Mouse (Mus musculus) ES-Bruce4 (cell line): Measurements from ENCODE around the gene Cks1b. TPM values are rescaled to one million over a fixed set of nuclear protein-coding genes. Genes with fewer than 3 reads are reported as not detected.

Source experiments
- H3K27ac ChIP-seq: 2 replicates; pipeline ENCODE4 v1.5.1; 2012; ENCODE audit warnings: low read length, inconsistent platforms; ENCODE audit not compliant: insufficient read depth
- H3K27me3 ChIP-seq: 2 replicates; pipeline ENCODE4 v1.6.1; 2012; ENCODE audit warnings: mild to moderate bottlenecking, low read length, inconsistent platforms; ENCODE audit not compliant: control insufficient read depth, poor library complexity, insufficient read depth, severe bottlenecking
- H3K36me3 ChIP-seq: 2 replicates; pipeline ENCODE4 v1.6.1; 2012; ENCODE audit warnings: inconsistent platforms, mild to moderate bottlenecking, low read length, moderate library complexity; ENCODE audit not compliant: control insufficient read depth, poor library complexity, insufficient read depth, severe bottlenecking
- H3K4me1 ChIP-seq: one replicate; pipeline ENCODE4 v1.8.1; 2011; ENCODE audit warnings: low read length; ENCODE audit not compliant: control insufficient read depth, insufficient read depth
- H3K4me3 ChIP-seq: 2 replicates; pipeline ENCODE4 v1.5.1; 2011; ENCODE audit warnings: low read depth, mild to moderate bottlenecking, low read length
- H3K9ac ChIP-seq: 2 replicates; pipeline ENCODE4 v1.6.1; 2012; ENCODE audit warnings: low read depth, mild to moderate bottlenecking, inconsistent platforms; ENCODE audit not compliant: poor library complexity, severe bottlenecking
- H3K9me3 ChIP-seq: replicated peaks from 2 replicates; pipeline ENCODE4 v1.6.1; 2012; ENCODE audit warnings: mild to moderate bottlenecking, low read length, inconsistent platforms; ENCODE audit not compliant: control insufficient read depth, poor library complexity, insufficient read depth, severe bottlenecking
- CTCF ChIP-seq: IDR thresholded peaks from one replicate; pipeline ENCODE4 v1.8.1; 2011; ENCODE audit warnings: low read depth, low read length
- EP300 ChIP-seq: IDR thresholded peaks from 2 replicates; pipeline ENCODE4 v1.6.1; 2011; ENCODE audit warnings: low read depth, low read length; ENCODE audit not compliant: insufficient read depth
- POLR2A ChIP-seq: IDR thresholded peaks from one replicate; pipeline ENCODE4 v1.8.1; 2011; ENCODE audit warnings: low read length; ENCODE audit not compliant: insufficient read depth
- polyA plus RNA-seq: library from polyadenylated mRNA; stranded (reverse); fragments of >200 nt; gene quantifications from 2 replicates; pipeline ENCODE4 v1.2.4, GENCODE M21; 2011; ENCODE audit warnings: low read depth; ENCODE audit not compliant: missing spikeins, insufficient read depth, insufficient read length

Gene Cks1b
- polyA plus RNA-seq: 290 and 304 TPM in 2 replicates

DNA sequence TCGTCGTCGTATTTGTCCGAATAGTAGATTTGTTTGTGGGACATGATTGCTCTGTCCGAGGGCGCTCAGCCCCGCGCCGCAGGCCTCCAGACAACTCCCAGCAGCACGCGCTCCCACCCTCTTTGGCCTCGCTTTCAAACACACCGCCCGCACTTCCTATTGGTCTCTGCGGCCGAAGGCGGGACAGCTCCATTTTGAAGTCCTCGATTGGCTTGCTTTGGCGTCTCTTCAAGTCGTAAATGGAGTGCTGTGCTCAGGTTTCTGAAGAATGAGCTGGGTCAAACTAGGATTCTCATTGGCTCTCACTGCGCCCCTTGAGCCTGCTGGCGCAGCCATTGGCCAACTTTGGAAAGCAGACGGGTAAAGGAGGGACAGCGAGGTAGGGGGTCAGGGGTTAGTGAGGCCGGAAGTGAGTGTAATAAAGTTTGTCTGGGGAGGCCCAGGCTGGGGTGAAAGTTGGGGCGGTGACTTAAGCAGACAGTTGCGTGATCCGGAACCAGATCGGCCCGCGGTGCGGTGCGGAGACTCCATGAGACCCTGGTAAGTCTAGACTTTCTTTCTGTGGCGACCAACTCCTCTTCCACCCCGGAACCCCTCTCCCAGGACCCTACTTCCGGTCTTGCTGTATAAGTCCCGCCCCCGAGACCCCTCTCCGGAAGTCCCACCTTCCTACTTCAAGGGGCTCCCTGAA lies at the start of gene Cks1b, which contains the start of gene Shc1:
Gene Cks1b (minus strand): TSS at position 214 of the 691 bp plus-strand sequence.
Gene Shc1 (plus strand): TSS at position 274 of the 691 bp plus-strand sequence.
- Histone ChIP-seq H3K27me3 (no peaks in the 10 kb centered on the region), H3K9me3 (no peaks in the 10 kb centered on the region), H3K4me1 (peaks cover 2% of the 10 kb centered on the region), H3K27ac (peak within 1 kb of the TSS; percentile 95), H3K4me3 (peak within 1 kb of the TSS; percentile 97), H3K9ac (peak within 1 kb of the TSS; percentile 89), H3K36me3 (peaks cover 26% of the 10 kb centered on the region)
- TF ChIP-seq CTCF (no peak), POLR2A (peak; percentile 65), EP300 (no peak)

DNA sequence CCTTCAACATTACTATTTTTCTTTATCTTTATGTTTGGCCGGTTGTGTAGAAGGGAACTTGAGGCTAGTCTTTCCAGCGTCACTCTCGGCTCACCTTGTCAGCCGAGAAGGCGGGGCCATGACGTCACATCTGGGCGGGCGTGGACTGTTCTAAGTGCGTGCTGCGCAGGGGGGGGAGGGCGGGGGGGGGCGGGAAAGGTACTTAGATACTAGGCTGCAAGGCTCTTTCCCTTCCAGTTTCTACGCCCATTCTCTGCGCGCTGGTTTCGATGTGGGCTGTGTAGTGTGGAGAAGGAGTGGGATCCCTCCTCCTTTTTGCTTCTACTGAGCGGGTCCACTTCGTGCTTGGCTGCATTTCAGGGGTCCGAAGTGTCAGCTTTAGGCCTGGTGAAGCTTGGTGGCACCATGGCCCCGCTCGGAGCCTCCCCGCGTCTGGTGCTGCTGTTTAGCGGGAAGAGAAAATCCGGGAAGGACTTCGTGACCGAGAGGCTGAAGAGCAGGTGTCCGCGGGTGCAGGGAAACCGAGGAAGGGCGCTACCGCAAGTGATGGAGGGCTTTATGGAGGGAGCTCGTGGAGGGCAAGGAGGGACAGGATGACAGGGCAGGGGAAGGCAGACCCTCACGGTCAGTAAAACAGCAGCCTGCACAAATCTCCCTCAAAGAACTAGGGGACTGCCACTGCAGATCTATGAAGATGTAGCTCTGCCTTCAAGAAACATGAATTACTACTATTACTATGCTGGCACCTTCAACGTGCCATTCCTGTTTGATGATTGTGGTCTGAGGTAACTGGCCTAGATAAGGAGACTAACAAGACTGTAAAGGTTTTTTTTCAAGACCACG lies 41.0 kb upstream of the Cks1b start:
- Histone ChIP-seq H3K9me3 (no peaks in the 10 kb centered on the region), H3K27me3 (no peaks in the 10 kb centered on the region), H3K9ac (peak overlapping the region; percentile 60), H3K36me3 (no peaks in the 10 kb centered on the region), H3K4me3 (peak overlapping the region; percentile 96), H3K4me1 (peaks cover 5% of the 10 kb centered on the region), H3K27ac (peak overlapping the region; percentile 59; the same call in 1 of the 2 replicates)
- TF ChIP-seq CTCF (no peak), EP300 (no peak), POLR2A (no peak)

DNA sequence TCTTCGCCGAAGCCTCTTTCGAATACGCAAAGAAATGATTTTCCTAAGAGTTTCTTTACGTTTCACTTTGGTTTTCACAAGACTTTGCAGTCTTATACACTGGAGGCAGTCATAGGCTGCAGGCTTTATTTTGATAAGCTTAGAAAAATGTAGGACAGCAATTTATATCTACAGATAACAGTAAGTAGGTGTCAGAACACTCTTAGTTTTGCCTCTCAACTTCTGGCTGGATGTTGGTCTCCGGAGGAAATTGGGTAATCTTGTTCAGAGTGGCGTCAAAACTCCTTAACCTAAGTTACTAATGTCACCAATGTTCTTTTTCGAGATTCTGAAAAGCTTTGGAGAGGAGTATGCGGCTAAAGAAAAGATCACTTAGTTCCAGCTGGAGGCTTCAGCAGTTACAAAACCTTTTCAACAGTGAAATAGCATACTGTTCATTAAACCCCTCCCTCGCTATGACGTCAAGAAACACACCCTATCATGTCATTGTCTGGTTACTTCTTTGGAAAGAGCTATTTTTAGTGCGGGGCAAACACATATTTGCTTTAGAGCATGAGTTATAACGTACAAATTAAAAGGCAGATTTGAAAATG lies 40.3 kb upstream of the Cks1b start:
- TF ChIP-seq EP300: no peak
- TF ChIP-seq CTCF: no peak
- TF ChIP-seq POLR2A: no peak
- Histone ChIP-seq H3K27me3 (no peaks in the 10 kb centered on the region), H3K4me3 (peak overlapping the region; percentile 96; the same call in 1 of the 2 replicates), H3K9me3 (no peaks in the 10 kb centered on the region), H3K27ac (peak overlapping the region; percentile 66), H3K36me3 (no peaks in the 10 kb centered on the region), H3K4me1 (peaks cover 5% of the 10 kb centered on the region), H3K9ac (no peak overlapping the region)

DNA sequence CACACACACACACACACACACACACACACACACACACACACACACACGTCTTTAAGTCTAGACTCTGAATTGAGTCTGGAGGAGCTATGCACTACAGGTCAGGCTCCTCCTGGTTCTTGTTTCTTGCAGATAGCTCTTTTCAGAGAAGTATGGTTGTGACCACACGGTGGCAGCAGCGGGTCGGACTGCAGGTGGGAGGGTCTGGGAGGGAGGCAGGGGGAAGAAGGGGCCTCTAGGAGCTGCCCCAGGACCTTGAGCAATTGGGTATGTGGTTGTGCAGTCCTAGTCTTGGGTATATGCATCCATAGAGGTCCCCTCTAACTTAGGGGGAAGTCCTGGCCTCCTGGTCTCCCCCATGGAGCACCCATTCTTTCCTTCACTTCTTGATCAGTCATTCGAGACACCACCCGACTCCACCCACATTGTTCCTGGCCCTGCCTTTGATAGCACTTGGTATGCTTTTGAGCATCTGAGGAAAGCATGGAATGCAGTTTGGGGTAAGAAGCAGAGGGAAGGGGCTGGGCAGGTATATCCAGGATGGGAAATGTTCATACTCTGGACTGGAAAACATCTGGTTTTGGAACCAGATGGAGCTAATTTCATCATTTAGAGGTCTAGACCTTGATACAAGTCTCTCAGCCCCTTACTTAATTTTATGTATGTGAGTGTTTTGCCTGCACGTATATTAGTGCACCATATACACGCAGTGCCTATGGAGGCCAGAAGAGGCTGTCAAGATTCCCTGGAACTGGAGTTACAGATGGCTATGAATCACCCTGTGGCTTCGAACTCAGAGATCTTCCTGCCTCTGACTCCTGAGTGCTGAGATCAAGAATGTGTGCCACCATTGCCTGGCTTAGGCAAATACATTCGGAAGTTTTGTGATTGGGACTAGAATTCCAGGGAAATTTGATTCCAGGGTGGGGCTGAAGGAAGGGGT lies 38.8 kb upstream of the Cks1b start:
- Histone ChIP-seq H3K36me3 (no peaks in the 10 kb centered on the region), H3K4me3 (no peak overlapping the region), H3K9me3 (no peaks in the 10 kb centered on the region), H3K27me3 (no peaks in the 10 kb centered on the region), H3K9ac (no peak overlapping the region), H3K4me1 (peaks cover 5% of the 10 kb centered on the region), H3K27ac (peak overlapping the region; percentile 55)
- 0 out of 2 replicates have a peak, but pooled peaks have one; percentile 36 for TF ChIP-seq EP300
- peak; percentile 83 for TF ChIP-seq CTCF
- no peak for TF ChIP-seq POLR2A

DNA sequence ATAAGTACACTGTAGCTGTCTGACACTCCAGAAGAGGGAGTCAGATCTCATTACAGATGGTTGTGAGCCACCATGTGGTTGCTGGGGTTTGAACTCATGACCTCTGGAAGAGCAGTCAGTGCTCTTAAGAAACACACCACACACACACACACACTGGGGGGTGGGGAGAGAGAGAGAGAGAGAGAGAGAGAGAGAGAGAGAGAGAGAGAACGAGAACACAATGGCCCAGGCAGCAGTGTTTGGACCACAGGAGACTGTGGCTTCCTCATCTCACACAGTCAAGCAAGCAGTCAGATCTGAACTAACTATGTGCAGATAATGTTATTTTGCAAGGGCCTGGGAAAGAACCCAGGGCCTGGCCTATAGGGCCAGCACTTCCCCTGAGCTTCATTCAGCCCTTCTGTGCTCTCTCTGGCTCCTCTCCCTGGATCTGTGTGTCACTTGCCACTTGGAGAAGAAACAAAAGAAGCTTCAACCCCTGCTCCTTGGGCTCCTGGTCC lies 37.7 kb upstream of the Cks1b start:
- Histone ChIP-seq H3K4me1 (peaks cover 5% of the 10 kb centered on the region), H3K27ac (peak overlapping the region; percentile 43)

More for the DNA sequence above, 37.7 kb upstream of the Cks1b start:
- no peaks in the 10 kb centered on the region for H3K36me3 ChIP-seq
- no peak overlapping the region; the same call in 1 of the 2 replicates for H3K9ac ChIP-seq
- H3K27me3 ChIP-seq: no peaks in the 10 kb centered on the region
- H3K4me3 ChIP-seq: no peak overlapping the region
- no peaks in the 10 kb centered on the region for H3K9me3 ChIP-seq
- no peak for TF ChIP-seq CTCF
- TF ChIP-seq EP300: no peak
- TF ChIP-seq POLR2A: no peak
